Mouse (Mus musculus) adipocyte (in vitro differentiated cells): ENCODE measurements around the gene Bpifb5.
"Not testable (repeated sequence)": the region's sequence is repeated elsewhere in the genome, so short reads cannot be mapped to it uniquely, and the experiment has no call there.

Experiments
- DNase-seq: peaks from one replicate; pipeline ENCODE4 v3.0.0-alpha.2; 2016; ENCODE audit warnings: low spot score

Gene Bpifb5

DNA sequence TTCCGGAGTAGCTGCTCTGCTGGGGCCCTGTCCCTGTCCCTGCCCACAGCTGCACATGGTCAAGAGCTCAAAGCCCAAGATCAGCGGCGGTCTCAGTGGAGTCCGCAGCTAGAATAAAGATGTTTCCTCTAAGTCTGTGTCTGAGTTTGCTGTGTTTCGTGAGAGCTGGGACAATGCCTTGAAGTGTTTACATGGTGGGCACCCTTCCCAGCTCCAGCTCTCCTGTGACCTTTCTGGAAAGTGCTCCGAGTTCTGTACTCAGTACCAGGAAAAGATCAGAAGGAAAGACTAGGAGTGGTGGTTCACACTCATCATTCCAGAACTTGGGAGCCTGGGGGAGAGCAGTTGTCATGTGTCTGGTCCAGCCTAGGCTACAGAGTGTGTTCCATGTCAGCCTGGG is 17.2 kb downstream of the Bpifb5 start:
- DNase-seq, result no peak

DNA sequence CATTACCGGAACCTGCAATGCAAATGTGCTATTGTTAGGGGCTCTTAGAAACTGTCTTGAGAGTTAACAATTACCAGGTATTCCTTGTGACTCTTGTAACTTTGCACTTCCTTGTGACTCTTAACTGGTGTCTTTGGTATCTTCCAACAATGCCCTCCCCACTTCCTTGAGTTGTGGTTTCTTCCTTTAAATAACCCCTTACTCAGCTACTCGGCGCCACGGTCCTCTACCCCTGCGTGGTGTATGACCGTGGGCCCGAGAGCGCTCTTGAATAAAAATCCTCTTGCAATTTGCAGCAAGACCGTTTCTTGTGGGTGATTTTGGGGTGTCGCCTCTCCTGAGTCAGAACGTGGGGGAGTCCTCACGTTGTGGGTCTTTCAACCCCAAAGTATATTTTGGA is 19.2 kb downstream of the Bpifb5 start:
- not testable (repeated sequence) for DNase-seq

DNA sequence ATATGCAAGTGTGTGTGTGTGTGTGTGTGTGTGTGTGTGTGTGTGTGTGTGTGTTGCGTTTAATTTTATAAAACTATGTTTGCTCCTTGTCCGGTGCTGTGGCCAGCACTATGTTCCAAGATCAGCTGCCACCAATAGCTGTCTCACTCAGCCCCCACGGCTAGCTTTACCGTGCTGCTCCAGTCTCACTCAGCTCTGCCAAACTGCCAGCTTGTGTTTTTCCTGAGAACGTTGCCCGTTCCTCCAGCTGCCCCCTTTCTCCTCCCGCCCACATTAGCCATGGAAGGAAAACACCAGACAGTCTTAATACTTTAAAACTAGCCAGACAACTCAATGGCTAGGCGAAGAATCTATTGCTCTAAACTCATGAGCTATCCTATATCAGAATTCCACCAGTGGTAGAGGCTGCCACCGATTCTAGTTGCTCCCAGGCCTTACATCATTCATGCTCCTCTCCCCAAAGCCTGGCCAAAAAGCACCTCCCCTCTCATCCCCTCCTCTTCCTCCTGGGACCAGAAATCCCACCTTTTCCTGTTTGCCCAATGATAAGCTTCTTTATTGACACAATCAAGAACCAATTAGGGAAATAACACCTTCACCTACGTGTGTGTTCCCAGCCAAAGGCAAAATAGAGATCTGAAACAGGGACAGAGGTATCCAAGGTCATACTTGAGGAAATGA is 20.0 kb downstream of the Bpifb5 start:
- DNase-seq, result no peak

DNA sequence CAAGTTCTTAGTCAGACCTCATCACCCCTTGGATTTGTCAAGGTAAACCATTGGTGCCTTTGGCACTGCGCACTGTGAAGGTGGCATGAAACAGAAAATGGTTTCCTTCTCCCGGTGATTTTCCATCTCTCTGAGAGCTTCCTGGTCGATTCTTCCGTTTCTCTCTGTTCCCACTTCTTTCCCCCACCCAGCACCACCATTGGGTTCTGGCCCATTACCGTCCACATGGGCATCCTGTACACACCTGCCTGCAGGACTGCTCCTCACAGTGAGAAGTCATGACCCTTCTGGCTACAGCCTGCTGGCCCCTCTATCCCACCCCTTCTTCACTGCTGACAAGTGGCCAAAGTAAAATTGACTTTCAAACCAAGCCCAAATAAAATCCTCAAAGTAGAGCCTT is 21.8 kb downstream of the Bpifb5 start:
- no peak for DNase-seq

DNA sequence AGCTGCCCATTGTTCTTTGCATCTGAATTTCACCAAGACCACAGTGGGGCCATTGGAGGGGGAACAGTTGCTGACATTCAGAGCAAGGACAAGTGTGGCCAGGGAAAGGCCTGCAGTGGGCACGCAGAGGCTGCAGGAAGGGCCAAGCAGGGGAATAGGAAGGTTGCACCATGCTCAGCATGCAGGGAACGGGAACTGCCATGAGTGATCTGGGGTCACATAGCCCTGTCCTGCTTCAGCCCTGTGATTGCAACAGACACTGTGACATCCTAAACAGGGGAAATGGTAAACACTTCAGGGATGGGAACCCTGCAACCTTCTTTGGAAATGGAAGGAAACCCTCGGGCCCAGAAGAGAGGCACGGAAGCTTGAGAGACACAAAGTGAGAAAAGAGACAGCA is 31.7 kb downstream of the Bpifb5 start:
- not testable (repeated sequence) for DNase-seq

- DNase-seq, result no peak
Measured at GRCm38 (mm10) chr2:154255770-154256169, 32.2 kb downstream of the Bpifb5 start.

GRCm38 (mm10) chr2:154257554-154257953 is 34.0 kb downstream of the Bpifb5 start, which contains the start of gene Bpifb9a:
Gene Bpifb9a (plus strand): TSS chr2:154257854.
- DNase-seq, result not testable (repeated sequence)

DNA sequence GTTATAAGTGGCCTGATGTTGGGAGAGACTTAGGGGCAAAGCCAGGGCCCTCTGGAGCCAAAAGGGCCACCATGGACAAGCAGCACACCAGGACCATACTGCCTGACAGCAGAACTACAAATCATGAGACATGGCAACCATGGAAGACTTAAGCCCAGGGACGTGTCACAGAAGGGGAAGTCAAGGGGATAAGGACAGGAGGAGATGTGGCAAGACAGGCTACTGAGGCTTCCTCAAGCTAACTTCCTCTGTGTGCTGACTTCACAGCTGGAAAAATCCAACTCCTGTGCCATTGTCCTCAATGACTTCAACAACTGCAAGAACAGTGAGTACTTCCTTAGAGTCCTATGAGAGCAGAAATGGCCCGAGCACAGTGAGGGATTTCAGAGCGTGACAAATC is 40.9 kb downstream of the Bpifb5 start:
- not testable (repeated sequence) for DNase-seq
